In genomic region chr7:24387059-24387556, GRCm38 (mm10) we compare ENCODE assay signal across 13 mouse cellular contexts. TPM values are rescaled to one million over a fixed set of nuclear protein-coding genes. Genes with fewer than 3 reads are reported as not detected.
A peak's percentile ranks its signal among the peaks of the same experiment; 100 is the strongest.
DNase-seq lines count a peak whose midpoint lies in the region; ATAC-seq and TF ChIP-seq lines count a peak whose summit lies in the region.
"Had no signal": no experiment of that assay in that cellular context is flagged by ENCODE, and none has a peak within 500 bp of the region (broad histone marks: within the 10 kb centered on the region; RNA-seq: fewer than 3 reads in every experiment).

No protein-coding gene starts in this region.

- peak; percentile 57 for ATAC-seq in lung, postnatal 0 days
- peak; percentile 42 for ATAC-seq in liver, postnatal 0 days

- H3K4me3 ChIP-seq in lung, postnatal 0 days (ENCODE audit: low read depth, low read length), result no peak overlapping the region
- no peak overlapping the region for H3K4me3 ChIP-seq in liver, postnatal 0 days (ENCODE audit: low read depth, low read length)
- H3K4me3 ChIP-seq: embryonic facial prominence, embryonic 10.5 days; layer of hippocampus, adult 2 months had no signal

- no peaks in the 10 kb centered on the region for H3K36me3 ChIP-seq in lung, postnatal 0 days (ENCODE audit: insufficient read depth, low read length)
- H3K36me3 ChIP-seq in liver, postnatal 0 days (replicated peaks; ENCODE audit: insufficient read depth, low read length), result peaks cover 32% of the 10 kb centered on the region
- H3K36me3 ChIP-seq: embryonic facial prominence, embryonic 10.5 days had no signal

- no peak overlapping the region for H3K27ac ChIP-seq in lung, postnatal 0 days (ENCODE audit: low read length)
- H3K27ac ChIP-seq in liver, postnatal 0 days (ENCODE audit: low read depth), result peak overlapping the region; percentile 52; the same call in 1 of the 2 replicates
- H3K27ac ChIP-seq: embryonic facial prominence, embryonic 10.5 days; layer of hippocampus, adult 2 months had no signal

- no peak for DNase-seq in lung, postnatal 0 days (ENCODE audit: low spot score)
- DNase-seq in lung, postnatal 25 days (ENCODE audit: low spot score), result no peak
- DNase-seq in adrenal gland, adult (ENCODE audit: inconsistent age in 2 of 2, low spot score in 1 of 2), result peak; percentile 95 to 96
- DNase-seq in gastrocnemius, postnatal 14 days, result peak; percentile 73
- no peak for DNase-seq in liver, postnatal 0 days
- no peak for DNase-seq in frontal cortex, postnatal 14 days (ENCODE audit: low spot score in 2 of 2)
- no peak for DNase-seq in right cerebral cortex, postnatal 25 days
- no peak for DNase-seq in layer of hippocampus, postnatal 14 days (ENCODE audit: low spot score in 2 of 2)
- DNase-seq: spleen, adult 18-20 months had no signal

- H3K27me3 ChIP-seq in lung, postnatal 0 days (replicated peaks; ENCODE audit: insufficient read depth, low read length), result no peaks in the 10 kb centered on the region
- H3K27me3 ChIP-seq in liver, postnatal 0 days (ENCODE audit: insufficient read depth, low read length), result no peaks in the 10 kb centered on the region

- intact Hi-C loops in gastrocnemius, postnatal 14 days (cut with DNase I; ENCODE audit: low total_unique reads), result no loop called here

- H3K9me3 ChIP-seq in lung, postnatal 0 days (ENCODE audit: low read length), result no peaks in the 10 kb centered on the region
- no peaks in the 10 kb centered on the region for H3K9me3 ChIP-seq in liver, postnatal 0 days (ENCODE audit: low read length)
- H3K9me3 ChIP-seq: embryonic facial prominence, embryonic 10.5 days had no signal

- TF ChIP-seq EP300 in lung, postnatal 0 days (IDR thresholded peaks at IDR 0.05), result no peak
- no peak for TF ChIP-seq EP300 in liver, postnatal 0 days (IDR thresholded peaks at IDR 0.05; ENCODE audit: low read depth)

- WGBS in lung, postnatal 0 days, result 65% methylated on average over 10 of the region's 10 CpGs
- 36% methylated on average over 10 of the region's 10 CpGs for WGBS in liver, postnatal 0 days (ENCODE audit: insufficient replicate concordance)

- no peak overlapping the region for H3K4me2 ChIP-seq in lung, postnatal 0 days (replicated peaks; ENCODE audit: low read depth, low read length)
- no peak overlapping the region for H3K4me2 ChIP-seq in liver, postnatal 0 days (ENCODE audit: low read depth, low read length)
- H3K4me2 ChIP-seq: midbrain, embryonic 11.5 days had no signal

- no peak overlapping the region for H3K9ac ChIP-seq in lung, postnatal 0 days (replicated peaks; ENCODE audit: low read depth)
- no peak overlapping the region for H3K9ac ChIP-seq in liver, postnatal 0 days (replicated peaks)

- no peaks in the 10 kb centered on the region for H3K4me1 ChIP-seq in lung, postnatal 0 days (ENCODE audit: insufficient read depth, low read depth, low read length)
- H3K4me1 ChIP-seq in liver, postnatal 0 days (ENCODE audit: insufficient read depth), result peaks cover 6% of the 10 kb centered on the region

- TF ChIP-seq CTCF in lung, postnatal 0 days (IDR thresholded peaks at IDR 0.05), result no peak
- TF ChIP-seq CTCF in liver, postnatal 0 days (IDR thresholded peaks at IDR 0.05; ENCODE audit: low read depth), result no peak

RNA-seq across cellular contexts. Expression of gene Smg9, which starts 12.3 kb away (rescaled TPM):
- polyA plus RNA-seq in lung, postnatal 0 days (2015; fragmentation: Nextera tagmentation; extraction: Ambion mirVana), result 15.2 and 16.4 TPM in 2 replicates
- total RNA-seq in gastrocnemius, postnatal 14 days (2021), result 1 to 10 TPM; 9.2 to 9.5 TPM
- polyA plus RNA-seq in liver, postnatal 0 days (2015; fragmentation: Nextera tagmentation; extraction: Ambion mirVana), result 8.2 and 8.7 TPM in 2 replicates
- total RNA-seq in layer of hippocampus, postnatal 14 days (2021), result 10 to 100 TPM; 29.1 to 33.8 TPM

RNA-seq across cellular contexts. Expression of gene Kcnn4, which starts 17.0 kb away (rescaled TPM):
- polyA plus RNA-seq in lung, postnatal 0 days (2015; fragmentation: Nextera tagmentation; extraction: Ambion mirVana), result 2.0 and 2.6 TPM in 2 replicates
- total RNA-seq in gastrocnemius, postnatal 14 days (2021), result under 1 TPM; 0.29 to 0.33 TPM
- 41.0 and 41.9 TPM in 2 replicates for polyA plus RNA-seq in liver, postnatal 0 days (2015; fragmentation: Nextera tagmentation; extraction: Ambion mirVana)
- under 1 TPM; 0.41 to 0.81 TPM for total RNA-seq in layer of hippocampus, postnatal 14 days (2021)

RNA-seq across cellular contexts. Expression of gene Lypd5, which starts 38.1 kb away (rescaled TPM):
- not detected in 2 replicates for polyA plus RNA-seq in lung, postnatal 0 days (2015; fragmentation: Nextera tagmentation; extraction: Ambion mirVana)
- not detected for total RNA-seq in gastrocnemius, postnatal 14 days (2021)
- polyA plus RNA-seq in liver, postnatal 0 days (2015; fragmentation: Nextera tagmentation; extraction: Ambion mirVana), result 0.06 TPM in 1 of 2 replicates, not detected in the other
- not detected for total RNA-seq in layer of hippocampus, postnatal 14 days (2021)
- total RNA-seq: gastrocnemius, postnatal 4 days; layer of hippocampus, adult 2 months had no signal
- polyA plus RNA-seq: embryonic facial prominence, embryonic 10.5 days; midbrain, embryonic 11.5 days had no signal

RNA-seq across cellular contexts. Expression of gene Tescl, which starts 53.4 kb away (rescaled TPM):
- 0.27 TPM in 2 replicates for polyA plus RNA-seq in lung, postnatal 0 days (2015; fragmentation: Nextera tagmentation; extraction: Ambion mirVana)
- not detected for total RNA-seq in gastrocnemius, postnatal 14 days (2021)
- not detected in 2 replicates for polyA plus RNA-seq in liver, postnatal 0 days (2015; fragmentation: Nextera tagmentation; extraction: Ambion mirVana)
- total RNA-seq in layer of hippocampus, postnatal 14 days (2021), result not detected
- total RNA-seq: layer of hippocampus, adult 2 months had no signal
- polyA plus RNA-seq: midbrain, embryonic 11.5 days had no signal

Comparison
In these comparisons a context has a peak if more than half of its experiments do, and no peak if none do; other contexts are left out.
1. DNase-seq: peak in adrenal gland, adult (2 of 2) and gastrocnemius, postnatal 14 days (single experiment); none in lung, postnatal 0 days (single experiment), lung, postnatal 25 days (single experiment), liver, postnatal 0 days (single experiment), frontal cortex, postnatal 14 days (0 of 2), right cerebral cortex, postnatal 25 days (single experiment) and layer of hippocampus, postnatal 14 days (0 of 2).